Mouse (Mus musculus): ENCODE results near the gene Hivep1. TPM values are rescaled to one million over a fixed set of nuclear protein-coding genes. Genes with fewer than 3 reads are reported as not detected.

Hivep1 gene
- polyA plus RNA-seq, 1 experiment from 2014 or later: 12.0 TPM

- Histone ChIP-seq H3K4me2 (ENCODE audit: low read length) (no peak overlapping the region), H3K27me3 (replicated peaks; ENCODE audit: control insufficient read depth, insufficient read depth, low read length) (no peaks in the 10 kb centered on the region), H3K36me3 (ENCODE audit: control insufficient read depth, insufficient read depth, low read length) (no peaks in the 10 kb centered on the region; the same call in 1 of the 2 replicates), H3K4me1 (ENCODE audit: control insufficient read depth, insufficient read depth, low read length) (no peaks in the 10 kb centered on the region), H3K4me3 (ENCODE audit: low read depth, low read length) (no peak overlapping the region), H3K9me3 (replicated peaks; ENCODE audit: control insufficient read depth, low read length) (no peaks in the 10 kb centered on the region), H3K9ac (ENCODE audit: low read length) (no peak overlapping the region), H3K27ac (ENCODE audit: low read depth, low read length) (no peak overlapping the region)
- DNase-seq (ENCODE audit: low spot score) (no peak), ATAC-seq (no peak)
- WGBS: 71% methylated on average over 8 of the region's 8 CpGs
Measured at GRCm38 (mm10) chr13:42089025-42089424, 37.2 kb downstream of the Hivep1 start.

GRCm38 (mm10) chr13:42090751-42091150, 38.9 kb downstream of the Hivep1 start:
- Histone ChIP-seq H3K4me3 (ENCODE audit: low read depth, low read length) (no peak overlapping the region), H3K4me1 (ENCODE audit: control insufficient read depth, insufficient read depth, low read length) (no peaks in the 10 kb centered on the region), H3K4me2 (ENCODE audit: low read length) (no peak overlapping the region), H3K9ac (ENCODE audit: low read length) (no peak overlapping the region), H3K27me3 (replicated peaks; ENCODE audit: control insufficient read depth, insufficient read depth, low read length) (no peaks in the 10 kb centered on the region), H3K36me3 (ENCODE audit: control insufficient read depth, insufficient read depth, low read length) (no peaks in the 10 kb centered on the region; the same call in 1 of the 2 replicates), H3K27ac (ENCODE audit: low read depth, low read length) (no peak overlapping the region), H3K9me3 (replicated peaks; ENCODE audit: control insufficient read depth, low read length) (no peaks in the 10 kb centered on the region)
- WGBS: 89% methylated on average over 5 of the region's 5 CpGs
- DNase-seq (ENCODE audit: low spot score) (no peak), ATAC-seq (no peak)

GRCm38 (mm10) chr13:42092392-42093139, 40.7 kb downstream of the Hivep1 start:
- no peak overlapping the region for H3K4me2 ChIP-seq (ENCODE audit: low read length)
- H3K9ac ChIP-seq (ENCODE audit: low read length): no peak overlapping the region
- no peak overlapping the region for H3K4me3 ChIP-seq (ENCODE audit: low read depth, low read length)
- no peaks in the 10 kb centered on the region for H3K9me3 ChIP-seq (replicated peaks; ENCODE audit: control insufficient read depth, low read length)
- no peaks in the 10 kb centered on the region for H3K27me3 ChIP-seq (replicated peaks; ENCODE audit: control insufficient read depth, insufficient read depth, low read length)
- DNase-seq (ENCODE audit: low spot score) (no peak), ATAC-seq (no peak)
- WGBS: 68% methylated on average over 8 of the region's 8 CpGs
- no peaks in the 10 kb centered on the region for H3K4me1 ChIP-seq (ENCODE audit: control insufficient read depth, insufficient read depth, low read length)
- no peak overlapping the region for H3K27ac ChIP-seq (ENCODE audit: low read depth, low read length)
- H3K36me3 ChIP-seq (ENCODE audit: control insufficient read depth, insufficient read depth, low read length): no peaks in the 10 kb centered on the region

- DNase-seq (ENCODE audit: low spot score) (no peak), ATAC-seq (no peak)
- H3K27me3 ChIP-seq (replicated peaks; ENCODE audit: control insufficient read depth, insufficient read depth, low read length): no peaks in the 10 kb centered on the region
Measured at GRCm38 (mm10) chr13:42093268-42094042, 41.6 kb downstream of the Hivep1 start.

GRCm38 (mm10) chr13:42095826-42096515, 44.1 kb downstream of the Hivep1 start:
- H3K4me3 ChIP-seq (ENCODE audit: low read depth, low read length): no peak overlapping the region
- no peaks in the 10 kb centered on the region for H3K36me3 ChIP-seq (ENCODE audit: control insufficient read depth, insufficient read depth, low read length)
- no peaks in the 10 kb centered on the region for H3K27me3 ChIP-seq (replicated peaks; ENCODE audit: control insufficient read depth, insufficient read depth, low read length)
- H3K9me3 ChIP-seq (replicated peaks; ENCODE audit: control insufficient read depth, low read length): no peaks in the 10 kb centered on the region
- H3K27ac ChIP-seq (ENCODE audit: low read depth, low read length): no peak overlapping the region; the same call in 1 of the 2 replicates
- H3K9ac ChIP-seq (ENCODE audit: low read length): no peak overlapping the region
- ATAC-seq: no peak
- no peak for DNase-seq (ENCODE audit: low spot score)
- H3K4me1 ChIP-seq (ENCODE audit: control insufficient read depth, insufficient read depth, low read length): peaks cover 2% of the 10 kb centered on the region; the same call in 1 of the 2 replicates
- WGBS: 87% methylated on average over 10 of the region's 10 CpGs
- no peak overlapping the region for H3K4me2 ChIP-seq (ENCODE audit: low read length)

More at GRCm38 (mm10) chr13:42093268-42094042, 41.6 kb downstream of the Hivep1 start:
- Histone ChIP-seq H3K27ac (ENCODE audit: low read depth, low read length) (no peak overlapping the region), H3K9ac (ENCODE audit: low read length) (no peak overlapping the region), H3K36me3 (ENCODE audit: control insufficient read depth, insufficient read depth, low read length) (no peaks in the 10 kb centered on the region), H3K4me2 (ENCODE audit: low read length) (no peak overlapping the region), H3K4me3 (ENCODE audit: low read depth, low read length) (no peak overlapping the region), H3K9me3 (replicated peaks; ENCODE audit: control insufficient read depth, low read length) (no peaks in the 10 kb centered on the region), H3K4me1 (ENCODE audit: control insufficient read depth, insufficient read depth, low read length) (no peaks in the 10 kb centered on the region)
- 64% methylated on average over 12 of the region's 12 CpGs for WGBS

GRCm38 (mm10) chr13:42097109-42097508, 45.3 kb downstream of the Hivep1 start:
- no peaks in the 10 kb centered on the region for H3K27me3 ChIP-seq (replicated peaks; ENCODE audit: control insufficient read depth, insufficient read depth, low read length)
- H3K36me3 ChIP-seq (ENCODE audit: control insufficient read depth, insufficient read depth, low read length): no peaks in the 10 kb centered on the region
- no peak overlapping the region for H3K4me3 ChIP-seq (ENCODE audit: low read depth, low read length)
- ATAC-seq (no peak), DNase-seq (ENCODE audit: low spot score) (no peak)
- H3K4me2 ChIP-seq (ENCODE audit: low read length): no peak overlapping the region
- no peaks in the 10 kb centered on the region for H3K9me3 ChIP-seq (replicated peaks; ENCODE audit: control insufficient read depth, low read length)
- H3K27ac ChIP-seq (ENCODE audit: low read depth, low read length): no peak overlapping the region
- peaks cover 9% of the 10 kb centered on the region for H3K4me1 ChIP-seq (ENCODE audit: control insufficient read depth, insufficient read depth, low read length)
- H3K9ac ChIP-seq (ENCODE audit: low read length): no peak overlapping the region

- Histone ChIP-seq H3K4me1 (ENCODE audit: control insufficient read depth, insufficient read depth, low read length) (peaks cover 22% of the 10 kb centered on the region), H3K27ac (ENCODE audit: low read depth, low read length) (no peak overlapping the region), H3K4me2 (ENCODE audit: low read length) (no peak overlapping the region), H3K27me3 (replicated peaks; ENCODE audit: control insufficient read depth, insufficient read depth, low read length) (no peaks in the 10 kb centered on the region), H3K36me3 (ENCODE audit: control insufficient read depth, insufficient read depth, low read length) (no peaks in the 10 kb centered on the region), H3K4me3 (ENCODE audit: low read depth, low read length) (no peak overlapping the region), H3K9me3 (replicated peaks; ENCODE audit: control insufficient read depth, low read length) (no peaks in the 10 kb centered on the region), H3K9ac (ENCODE audit: low read length) (no peak overlapping the region)
- DNase-seq (ENCODE audit: low spot score) (no peak), ATAC-seq (no peak)
- 92% methylated on average over 1 of the region's 1 CpGs for WGBS
Measured at GRCm38 (mm10) chr13:42098522-42098921, 46.7 kb downstream of the Hivep1 start.

GRCm38 (mm10) chr13:42099523-42099922, 47.7 kb downstream of the Hivep1 start:
- no peak overlapping the region for H3K9ac ChIP-seq (ENCODE audit: low read length)
- no peaks in the 10 kb centered on the region for H3K36me3 ChIP-seq (ENCODE audit: control insufficient read depth, insufficient read depth, low read length)
- ATAC-seq (no peak), DNase-seq (ENCODE audit: low spot score) (no peak)
- H3K27ac ChIP-seq (ENCODE audit: low read depth, low read length): no peak overlapping the region
- WGBS: 89% methylated on average over 4 of the region's 4 CpGs
- peaks cover 24% of the 10 kb centered on the region for H3K4me1 ChIP-seq (ENCODE audit: control insufficient read depth, insufficient read depth, low read length)
- H3K27me3 ChIP-seq (replicated peaks; ENCODE audit: control insufficient read depth, insufficient read depth, low read length): no peaks in the 10 kb centered on the region
- H3K4me2 ChIP-seq (ENCODE audit: low read length): no peak overlapping the region
- no peak overlapping the region for H3K4me3 ChIP-seq (ENCODE audit: low read depth, low read length)
- no peaks in the 10 kb centered on the region for H3K9me3 ChIP-seq (replicated peaks; ENCODE audit: control insufficient read depth, low read length)

Measured in forebrain, embryonic 14.5 days (tissue).